Mouse (Mus musculus) urinary bladder, postnatal 10 days (tissue): ENCODE measurements around the gene Taar9.
"Not testable (repeated sequence)": the region's sequence is repeated elsewhere in the genome, so short reads cannot be mapped to it uniquely, and the experiment has no call there.

Experiments
- DNase-seq: peaks from one replicate; pipeline ENCODE4 v3.0.0; 2022; ENCODE audit warnings: low spot score

The Taar9 gene

DNA sequence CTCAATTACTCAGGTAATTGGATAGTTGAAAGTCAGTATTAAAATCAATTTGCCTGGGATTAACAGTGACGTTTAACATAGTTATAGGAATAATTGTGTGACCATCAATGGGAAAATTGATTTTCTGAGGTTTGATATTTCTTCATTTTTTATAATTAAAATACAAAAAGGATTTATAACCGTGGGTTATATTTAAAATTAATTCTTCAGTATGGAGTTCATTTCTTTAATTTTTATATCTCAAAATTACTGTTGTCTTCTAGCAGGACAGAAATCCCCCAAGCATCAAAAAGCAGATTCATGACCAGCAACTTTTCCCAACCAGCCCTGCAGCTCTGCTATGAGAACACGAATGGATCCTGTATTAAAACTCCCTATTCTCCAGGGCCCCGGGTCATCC, 33.1 kb downstream of the Taar9 start, which contains the start of gene Taar8a:
TSS of gene Taar8a (plus strand) at position 301 of the 400 bp plus-strand sequence.
- DNase-seq: not testable (repeated sequence)

DNA sequence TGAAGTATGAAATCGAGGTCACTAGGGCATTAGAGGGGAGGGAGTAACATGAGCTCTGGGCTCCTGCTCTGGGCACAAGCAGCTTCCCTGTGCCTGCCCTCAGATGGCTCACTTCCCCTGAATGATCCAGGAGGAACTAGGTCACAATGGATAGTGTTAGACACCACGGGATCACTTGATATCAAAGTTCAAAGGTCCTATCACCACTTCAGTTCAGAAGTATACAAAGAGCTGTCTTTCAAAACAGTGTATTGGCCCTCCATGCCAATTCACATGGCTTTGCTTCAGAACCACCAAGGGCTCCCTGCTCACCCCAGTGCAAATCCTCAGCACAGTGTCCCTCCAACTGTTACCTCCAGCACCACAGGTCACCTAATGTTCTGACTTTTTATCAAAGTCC, 34.6 kb downstream of the Taar9 start:
- not testable (repeated sequence) for DNase-seq

DNA sequence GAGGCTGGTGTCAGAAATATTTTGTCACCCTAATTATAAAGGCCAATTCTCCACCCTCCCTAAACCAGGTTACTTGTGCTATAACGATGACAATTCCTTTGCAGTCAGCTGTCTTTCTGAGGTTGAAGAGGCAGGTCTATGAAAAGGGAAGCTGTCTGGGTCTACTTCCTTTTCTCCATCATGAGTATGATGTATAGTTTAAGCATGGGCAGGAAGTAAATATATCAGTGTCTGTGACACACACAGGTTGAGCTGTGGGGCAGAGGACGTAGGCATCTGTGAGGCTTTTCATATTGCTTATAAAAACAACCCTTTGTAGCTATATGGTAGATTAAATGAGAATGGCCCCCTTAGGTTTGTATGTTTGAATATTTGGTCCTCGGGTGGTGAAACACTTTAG, 50.3 kb downstream of the Taar9 start:
- no peak for DNase-seq
